Mouse (Mus musculus): ENCODE data around the gene Adamts14. TPM values are rescaled to one million over a fixed set of nuclear protein-coding genes. Genes with fewer than 3 reads are reported as not detected.

The Adamts14 gene
- total RNA-seq, 2 experiments from 2014 or later = 4.9 to 7.1 TPM

- DNase-seq = no peak
- intact Hi-C loops (cut with DNase I) = loop anchor here (5.0 to 10.0 kb wide), 2 partner anchors 77 to 410 kb away; partner anchors contain the start of gene Adamts14
Observed at GRCm38 (mm10) chr10:61195216-61195615, 78.0 kb downstream of the Adamts14 start.

GRCm38 (mm10) chr10:61194611-61195010 lies 78.6 kb downstream of the Adamts14 start:
- intact Hi-C loops (cut with DNase I) = loop anchor here (5.0 to 10.0 kb wide), 2 partner anchors 78 to 410 kb away; partner anchors contain the start of gene Adamts14

GRCm38 (mm10) chr10:61188010-61188409 lies 85.2 kb downstream of the Adamts14 start:
- DNase-seq = no peak
- intact Hi-C loops (cut with DNase I) = no loop called here

More at GRCm38 (mm10) chr10:61194611-61195010, 78.6 kb downstream of the Adamts14 start:
- no peak for DNase-seq

GRCm38 (mm10) chr10:61187001-61187400 lies 86.2 kb downstream of the Adamts14 start:
- intact Hi-C loops (cut with DNase I) = no loop called here
- DNase-seq = no peak

GRCm38 (mm10) chr10:61179927-61180326 lies 93.3 kb downstream of the Adamts14 start:
- no peak for DNase-seq
- intact Hi-C loops (cut with DNase I) = loop anchor here (5.0 kb wide), 1 partner anchor 988 kb away; no protein-coding TSS in a partner anchor

- no peak for DNase-seq
- intact Hi-C loops (cut with DNase I) = loop anchor here (5.0 kb wide), 1 partner anchor 986 kb away; no protein-coding TSS in a partner anchor
Observed at GRCm38 (mm10) chr10:61178687-61179086, 94.6 kb downstream of the Adamts14 start.

GRCm38 (mm10) chr10:61177751-61178150 lies 95.5 kb downstream of the Adamts14 start:
- intact Hi-C loops (cut with DNase I) = loop anchor here (5.0 kb wide), 1 partner anchor 985 kb away; no protein-coding TSS in a partner anchor
- no peak for DNase-seq

GRCm38 (mm10) chr10:61176221-61176790 lies 96.9 kb downstream of the Adamts14 start:
- intact Hi-C loops (cut with DNase I) = loop anchor here (5.0 kb wide), 1 partner anchor 984 kb away; no protein-coding TSS in a partner anchor
- DNase-seq = no peak

GRCm38 (mm10) chr10:61175442-61176204 lies 97.6 kb downstream of the Adamts14 start:
- DNase-seq = peak in 1 of 2 experiments; percentile 18
- intact Hi-C loops (cut with DNase I) = loop anchor here (5.0 kb wide), 1 partner anchor 983 kb away; no protein-coding TSS in a partner anchor

- peak in 1 of 2 experiments; percentile 35 for DNase-seq
- intact Hi-C loops (cut with DNase I) = loop anchor here (5.0 kb wide), 1 partner anchor 983 kb away; no protein-coding TSS in a partner anchor
Observed at GRCm38 (mm10) chr10:61174711-61175441, 98.4 kb downstream of the Adamts14 start.

- intact Hi-C loops (cut with DNase I) = no loop called here
Observed at GRCm38 (mm10) chr10:61172496-61172895, 100.7 kb downstream of the Adamts14 start.

GRCm38 (mm10) chr10:61171654-61172053 lies 101.6 kb downstream of the Adamts14 start, which contains the start of gene Tbata:
Gene Tbata, plus strand, starts transcription at chr10:61171954.
- no peak for DNase-seq
- intact Hi-C loops (cut with DNase I) = no loop called here

More at GRCm38 (mm10) chr10:61172496-61172895, 100.7 kb downstream of the Adamts14 start:
- no peak for DNase-seq

GRCm38 (mm10) chr10:61168393-61168792 lies 104.8 kb downstream of the Adamts14 start:
- intact Hi-C loops (cut with DNase I) = no loop called here
- no peak for DNase-seq

GRCm38 (mm10) chr10:61167333-61168096 lies 105.7 kb downstream of the Adamts14 start:
- intact Hi-C loops (cut with DNase I) = no loop called here
- DNase-seq = peak; percentile 8 to 28

GRCm38 (mm10) chr10:61162366-61162765 lies 110.9 kb downstream of the Adamts14 start:
- no peak for DNase-seq
- intact Hi-C loops (cut with DNase I) = no loop called here

- peak; percentile 29 to 39 for DNase-seq
- intact Hi-C loops (cut with DNase I) = no loop called here
Observed at GRCm38 (mm10) chr10:61160671-61161070, 112.6 kb downstream of the Adamts14 start.

- DNase-seq = no peak
- intact Hi-C loops (cut with DNase I) = no loop called here
Observed at GRCm38 (mm10) chr10:61160089-61160488, 113.1 kb downstream of the Adamts14 start.

GRCm38 (mm10) chr10:61158594-61158993 lies 114.6 kb downstream of the Adamts14 start:
- no peak for DNase-seq
- intact Hi-C loops (cut with DNase I) = no loop called here

- no peak for DNase-seq
- intact Hi-C loops (cut with DNase I) = no loop called here
Observed at GRCm38 (mm10) chr10:61156453-61156852, 116.8 kb downstream of the Adamts14 start.

- intact Hi-C loops (cut with DNase I) = no loop called here
- DNase-seq = no peak
Observed at GRCm38 (mm10) chr10:61155611-61156010, 117.6 kb downstream of the Adamts14 start.
